Mouse (Mus musculus) macrophage (primary cell): ENCODE measurements around the gene Efhc2. TPM values are rescaled to one million over a fixed set of nuclear protein-coding genes. Genes with fewer than 3 reads are reported as not detected.

Source experiments
- H3K27ac ChIP-seq: fragments of 350-480 bp; formaldehyde crosslinking; 2 replicates; pipeline ENCODE4 v1.9.0; 2021
- H3K36me3 ChIP-seq: fragments of 350-480 bp; formaldehyde crosslinking; 2 replicates; pipeline ENCODE4 v1.9.0; 2021; ENCODE audit errors: inconsistent target
- H3K4me3 ChIP-seq: fragments of 350-480 bp; formaldehyde crosslinking; 2 replicates; pipeline ENCODE4 v1.9.0; 2021; ENCODE audit errors: inconsistent target
- H3K79me2 ChIP-seq: fragments of 350-480 bp; formaldehyde crosslinking; 2 replicates; pipeline ENCODE4 v1.9.0; 2021; ENCODE audit errors: inconsistent target
- WGBS: methylation state at CpG from one replicate; pipeline ENCODE4 v1.1.7; 2026; ENCODE audit warnings: inconsistent platforms; ENCODE audit not compliant: missing documents; 5-methylcytosine and 5-hydroxymethylcytosine counted together
- polyA plus RNA-seq: library from polyadenylated mRNA; stranded (reverse); fragments of 250-400 nt; gene quantifications from 3 replicates; pipeline ENCODE4 v1.2.4, GENCODE M21; 2018; ENCODE audit warnings: inconsistent platforms
- total RNA-seq, 78 experiments: library from RNA; depleted of rRNA; stranded (reverse); fragments of 250-400 nt; gene quantifications; 1 replicate in 9 of 78; 2 replicates in 24 of 78; 3 replicates in 43 of 78; 4 replicates in 2 of 78; pipeline ENCODE4 v1.2.4; 2018; ENCODE audit warnings: inconsistent platforms in 56 of 78

Efhc2 gene
- total RNA-seq (2018; cell fraction: chromatin; rRNA removed), result not detected
- not detected for total RNA-seq (2018; cell fraction: cytosol; rRNA removed)
- not detected for total RNA-seq (2018; cell fraction: nucleus; rRNA removed)
- not detected in 3 replicates for polyA plus RNA-seq

GRCm38 (mm10) chrX:17319126-17319583, at the start of gene Efhc2:
Gene Efhc2, minus strand, starts transcription at chrX:17319368.
- WGBS, result 21% methylated on average over 12 of the region's 19 CpGs
- H3K79me2 ChIP-seq, result no peaks in the 10 kb centered on the region
- H3K4me3 ChIP-seq, result no peak within 1 kb of the TSS
- no peak within 1 kb of the TSS for H3K27ac ChIP-seq
- no peaks in the 10 kb centered on the region for H3K36me3 ChIP-seq

GRCm38 (mm10) chrX:17365114-17365513, 45.9 kb upstream of the Efhc2 start:
- Histone ChIP-seq H3K27ac (no peak overlapping the region), H3K4me3 (no peak overlapping the region), H3K36me3 (no peaks in the 10 kb centered on the region), H3K79me2 (no peaks in the 10 kb centered on the region)
- 23% methylated on average over 2 of the region's 2 CpGs for WGBS

- WGBS, result 42% methylated on average over 3 of the region's 3 CpGs
Observed at GRCm38 (mm10) chrX:17300349-17300880, 18.8 kb downstream of the Efhc2 start.

DNA sequence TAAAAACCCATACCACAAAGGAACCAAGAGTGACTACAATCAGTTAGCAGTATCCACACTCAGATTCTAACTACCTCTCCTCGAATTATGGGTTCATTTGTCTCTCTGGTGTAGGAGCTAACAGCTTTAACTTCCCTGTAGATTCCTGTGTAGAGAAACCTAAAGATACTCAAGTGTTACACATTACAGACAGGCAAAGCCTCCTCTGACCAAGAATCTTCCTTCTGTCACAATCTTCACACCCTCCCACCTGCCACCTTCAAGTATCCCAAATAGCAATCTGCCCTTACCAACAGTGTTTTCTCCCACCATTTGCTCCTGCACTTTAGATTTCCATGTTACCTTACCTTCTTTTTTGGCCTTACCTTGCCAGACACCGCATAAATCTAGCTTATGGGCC, 35.3 kb downstream of the Efhc2 start:
- Histone ChIP-seq H3K36me3 (no peaks in the 10 kb centered on the region), H3K79me2 (no peaks in the 10 kb centered on the region), H3K4me3 (no peak overlapping the region), H3K27ac (no peak overlapping the region)
- 77% methylated on average over 2 of the region's 2 CpGs for WGBS

More at GRCm38 (mm10) chrX:17300349-17300880, 18.8 kb downstream of the Efhc2 start:
- Histone ChIP-seq H3K79me2 (no peaks in the 10 kb centered on the region), H3K27ac (no peak overlapping the region), H3K36me3 (no peaks in the 10 kb centered on the region), H3K4me3 (no peak overlapping the region)

GRCm38 (mm10) chrX:17225141-17225540, 94.0 kb downstream of the Efhc2 start:
- H3K79me2 ChIP-seq, result no peaks in the 10 kb centered on the region
- H3K27ac ChIP-seq, result no peak overlapping the region
- H3K4me3 ChIP-seq, result no peak overlapping the region
- H3K36me3 ChIP-seq, result no peaks in the 10 kb centered on the region

DNA sequence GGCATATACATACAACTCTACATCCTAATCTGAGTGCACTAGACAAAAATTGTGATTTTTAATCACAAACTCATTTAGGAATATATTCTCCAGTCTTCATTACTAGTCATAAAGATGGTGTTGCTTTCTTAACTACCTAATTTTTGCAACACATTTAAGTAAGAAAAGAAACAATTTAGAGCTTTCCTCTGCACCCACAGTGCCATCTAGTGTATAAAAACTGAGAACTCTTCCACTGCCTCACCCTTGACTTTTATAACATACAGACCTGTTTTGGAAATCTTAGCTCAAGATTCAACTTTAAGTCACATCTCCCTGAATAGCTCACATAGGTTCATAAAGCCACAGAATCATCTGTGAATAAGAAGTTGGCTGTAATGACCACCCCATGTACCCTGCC, 101.7 kb downstream of the Efhc2 start:
- Histone ChIP-seq H3K27ac (no peak overlapping the region), H3K36me3 (no peaks in the 10 kb centered on the region), H3K4me3 (no peak overlapping the region), H3K79me2 (no peaks in the 10 kb centered on the region)

- no peak overlapping the region for H3K27ac ChIP-seq
- WGBS, result 83% methylated on average over 2 of the region's 2 CpGs
- no peaks in the 10 kb centered on the region for H3K79me2 ChIP-seq
- H3K36me3 ChIP-seq, result no peaks in the 10 kb centered on the region
- H3K4me3 ChIP-seq, result no peak overlapping the region
Observed at GRCm38 (mm10) chrX:17213515-17213914, 105.7 kb downstream of the Efhc2 start.

GRCm38 (mm10) chrX:17175748-17176147, 143.4 kb downstream of the Efhc2 start:
- H3K27ac ChIP-seq, result no peak overlapping the region
- H3K36me3 ChIP-seq, result no peaks in the 10 kb centered on the region
- no peak overlapping the region for H3K4me3 ChIP-seq
- 78% methylated on average over 3 of the region's 3 CpGs for WGBS
- H3K79me2 ChIP-seq, result no peaks in the 10 kb centered on the region

DNA sequence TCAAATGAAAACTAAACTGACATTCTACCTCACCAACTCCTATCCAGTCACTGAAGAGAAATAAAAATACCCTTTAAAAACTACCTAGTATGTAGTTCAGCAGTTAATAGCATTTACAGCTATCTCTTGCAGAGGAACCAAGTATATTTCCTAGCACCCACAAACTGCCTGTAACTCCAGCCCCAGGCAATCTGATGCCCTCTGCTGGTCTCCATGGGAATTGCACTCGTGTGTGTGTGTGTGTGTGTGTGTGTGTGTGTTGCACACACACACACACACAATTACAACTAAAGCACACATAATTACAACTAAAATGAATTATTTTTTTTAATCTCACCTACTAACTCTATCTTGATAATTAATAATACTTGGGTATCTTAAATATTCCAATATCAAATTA, 153.5 kb downstream of the Efhc2 start:
- H3K36me3 ChIP-seq, result no peaks in the 10 kb centered on the region
- no peak overlapping the region for H3K4me3 ChIP-seq
- no peak overlapping the region for H3K27ac ChIP-seq
- no CpG with 5 or more reads among the region's 1 CpGs for WGBS
- no peaks in the 10 kb centered on the region for H3K79me2 ChIP-seq
